Mouse (Mus musculus) bone marrow, adult 2 months (tissue): ENCODE measurements around the gene Haus4. TPM values are rescaled to one million over a fixed set of nuclear protein-coding genes. Genes with fewer than 3 reads are reported as not detected.
A peak's percentile ranks its signal among the peaks of the same experiment; 100 is the strongest.

Source experiments
- H3K27ac ChIP-seq: fragments of 200-500 bp; 2 replicates; pipeline ENCODE4 v1.5.1; 2012; ENCODE audit warnings: low read depth, mild to moderate bottlenecking, control low read depth, inconsistent platforms, low read length; ENCODE audit not compliant: control insufficient read depth, poor library complexity, insufficient read depth
- H3K4me1 ChIP-seq: fragments of 200-500 bp; 2 replicates; pipeline ENCODE4 v1.6.1; 2011; ENCODE audit warnings: low read length; ENCODE audit not compliant: control insufficient read depth, insufficient read depth
- H3K4me3 ChIP-seq: fragments of 200-500 bp; replicated peaks from 2 replicates; pipeline ENCODE3; 2011; ENCODE audit warnings: mild to moderate bottlenecking, low read depth, low read length, control low read depth; ENCODE audit not compliant: control insufficient read depth
- CTCF ChIP-seq: fragments of 200-500 bp; IDR thresholded peaks from 2 replicates; pipeline ENCODE4 v1.5.1; 2011; ENCODE audit warnings: low read length, control low read depth; ENCODE audit not compliant: control insufficient read depth, insufficient read depth
- POLR2A ChIP-seq: fragments of 200-500 bp; IDR thresholded peaks from 2 replicates; pipeline ENCODE4 v1.6.1; 2011; ENCODE audit warnings: low read depth, mild to moderate bottlenecking, control low read depth, low read length, borderline replicate concordance; ENCODE audit not compliant: control insufficient read depth
- WGBS: fragments of 180-500 bp; shearing (Covaris S2); methylation state at CpG from one replicate; pipeline ENCODE4 v1.1.7; 2018; 5-methylcytosine and 5-hydroxymethylcytosine counted together
- polyA plus RNA-seq: library from polyadenylated mRNA; stranded (reverse); fragments of >200 nt; gene quantifications from 2 replicates; pipeline ENCODE4 v1.2.4, GENCODE M21; 2011; ENCODE audit warnings: low replicate concordance; ENCODE audit not compliant: missing spikeins, insufficient read depth, insufficient read length

The Haus4 gene
- polyA plus RNA-seq, 1 experiment, result 32.6 TPM

GRCm38 (mm10) chr14:54576241-54577088 is 22.0 kb upstream of the Haus4 start:
- no peak for TF ChIP-seq CTCF
- no peak for TF ChIP-seq POLR2A
- WGBS, result 6% methylated on average over 84 of the region's 84 CpGs
- Histone ChIP-seq H3K4me1 (peaks cover 3% of the 10 kb centered on the region; the same call in 1 of the 2 replicates), H3K27ac (no peak overlapping the region; the same call in 1 of the 2 replicates), H3K4me3 (peak overlapping the region; percentile 45)

GRCm38 (mm10) chr14:54575631-54576030 is 21.2 kb upstream of the Haus4 start:
- Histone ChIP-seq H3K4me1 (peaks cover 3% of the 10 kb centered on the region; the same call in 1 of the 2 replicates), H3K4me3 (no peak overlapping the region), H3K27ac (no peak overlapping the region)
- WGBS, result 5% methylated on average over 39 of the region's 39 CpGs
- TF ChIP-seq POLR2A (no peak), CTCF (no peak)

- H3K4me3 ChIP-seq, result no peak overlapping the region
- 45% methylated on average over 8 of the region's 8 CpGs for WGBS
- H3K27ac ChIP-seq, result no peak overlapping the region
- peaks cover 3% of the 10 kb centered on the region; the same call in 1 of the 2 replicates for H3K4me1 ChIP-seq
- TF ChIP-seq CTCF (no peak), POLR2A (no peak)
These were observed 20.6 kb upstream of the Haus4 start for GRCm38 (mm10) chr14:54575031-54575430.

- TF ChIP-seq POLR2A (no peak), CTCF (no peak)
- Histone ChIP-seq H3K27ac (no peak overlapping the region), H3K4me1 (peaks cover 1% of the 10 kb centered on the region; the same call in 1 of the 2 replicates), H3K4me3 (no peak overlapping the region)
- WGBS, result 63% methylated on average over 4 of the region's 4 CpGs
These were observed 19.8 kb upstream of the Haus4 start for GRCm38 (mm10) chr14:54574253-54574652.

GRCm38 (mm10) chr14:54572790-54573736 is 18.6 kb upstream of the Haus4 start:
- 75% methylated on average over 14 of the region's 14 CpGs for WGBS
- Histone ChIP-seq H3K4me3 (no peak overlapping the region), H3K4me1 (no peaks in the 10 kb centered on the region; the same call in 1 of the 2 replicates), H3K27ac (no peak overlapping the region)
- TF ChIP-seq POLR2A (no peak), CTCF (no peak)

- TF ChIP-seq CTCF (no peak), POLR2A (no peak)
- Histone ChIP-seq H3K4me1 (no peaks in the 10 kb centered on the region), H3K4me3 (no peak overlapping the region), H3K27ac (no peak overlapping the region)
- 72% methylated on average over 4 of the region's 4 CpGs for WGBS
These were observed 17.7 kb upstream of the Haus4 start for GRCm38 (mm10) chr14:54572122-54572521.

GRCm38 (mm10) chr14:54569451-54570392 is 15.3 kb upstream of the Haus4 start:
- Histone ChIP-seq H3K4me3 (no peak overlapping the region), H3K27ac (no peak overlapping the region), H3K4me1 (no peaks in the 10 kb centered on the region)
- 82% methylated on average over 17 of the region's 17 CpGs for WGBS
- TF ChIP-seq CTCF (no peak), POLR2A (no peak)
